Mouse (Mus musculus): ENCODE results near the gene Zfhx3. TPM values are rescaled to one million over a fixed set of nuclear protein-coding genes. Genes with fewer than 3 reads are reported as not detected.

The Zfhx3 gene
- polyA plus RNA-seq, 1 experiment from 2014 or later, result 15.7 TPM

- 75% methylated on average over 6 of the region's 6 CpGs for WGBS
- H3K4me2 ChIP-seq (ENCODE audit: low read length), result no peak overlapping the region
- H3K36me3 ChIP-seq (ENCODE audit: control insufficient read depth, insufficient read depth, low read length), result no peaks in the 10 kb centered on the region
- no peaks in the 10 kb centered on the region for H3K27me3 ChIP-seq (replicated peaks; ENCODE audit: control insufficient read depth, insufficient read depth, low read length)
- H3K9me3 ChIP-seq (ENCODE audit: control insufficient read depth, low read length), result no peaks in the 10 kb centered on the region
- no peak for ATAC-seq (replicated peaks; ENCODE audit: low FRiP score, low TSS enrichment, low read depth)
- H3K27ac ChIP-seq (ENCODE audit: low read depth), result no peak overlapping the region
- no peak overlapping the region for H3K9ac ChIP-seq (ENCODE audit: low read length)
- H3K4me1 ChIP-seq (replicated peaks; ENCODE audit: control insufficient read depth, insufficient read depth, low read length), result peaks cover 60% of the 10 kb centered on the region
- no peak for DNase-seq (ENCODE audit: low spot score)
- no peak overlapping the region for H3K4me3 ChIP-seq (ENCODE audit: low read depth, low read length)
These were observed 797.1 kb downstream of the Zfhx3 start for GRCm38 (mm10) chr8:108739517-108739916.

- no peak overlapping the region for H3K27ac ChIP-seq (ENCODE audit: low read depth)
- H3K4me2 ChIP-seq (ENCODE audit: low read length), result no peak overlapping the region
- no peak overlapping the region for H3K9ac ChIP-seq (ENCODE audit: low read length)
- peaks cover 51% of the 10 kb centered on the region for H3K4me1 ChIP-seq (replicated peaks; ENCODE audit: control insufficient read depth, insufficient read depth, low read length)
- no peak for DNase-seq (ENCODE audit: low spot score)
- no peak overlapping the region for H3K4me3 ChIP-seq (ENCODE audit: low read depth, low read length)
- H3K9me3 ChIP-seq (ENCODE audit: control insufficient read depth, low read length), result no peaks in the 10 kb centered on the region
- no peaks in the 10 kb centered on the region for H3K27me3 ChIP-seq (replicated peaks; ENCODE audit: control insufficient read depth, insufficient read depth, low read length)
- no peak for ATAC-seq (replicated peaks; ENCODE audit: low FRiP score, low TSS enrichment, low read depth)
- no peaks in the 10 kb centered on the region for H3K36me3 ChIP-seq (ENCODE audit: control insufficient read depth, insufficient read depth, low read length)
- WGBS, result 83% methylated on average over 13 of the region's 13 CpGs
These were observed 798.0 kb downstream of the Zfhx3 start for GRCm38 (mm10) chr8:108740443-108740842.

GRCm38 (mm10) chr8:108741651-108742050 lies 799.2 kb downstream of the Zfhx3 start:
- H3K9ac ChIP-seq (ENCODE audit: low read length), result no peak overlapping the region
- peaks cover 46% of the 10 kb centered on the region for H3K4me1 ChIP-seq (replicated peaks; ENCODE audit: control insufficient read depth, insufficient read depth, low read length)
- DNase-seq (ENCODE audit: low spot score), result no peak

GRCm38 (mm10) chr8:108742465-108742864 lies 800.0 kb downstream of the Zfhx3 start:
- DNase-seq (ENCODE audit: low spot score) (no peak), ATAC-seq (replicated peaks; ENCODE audit: low FRiP score, low TSS enrichment, low read depth) (no peak)
- H3K27me3 ChIP-seq (replicated peaks; ENCODE audit: control insufficient read depth, insufficient read depth, low read length), result no peaks in the 10 kb centered on the region
- WGBS, result 79% methylated on average over 10 of the region's 10 CpGs
- H3K4me1 ChIP-seq (replicated peaks; ENCODE audit: control insufficient read depth, insufficient read depth, low read length), result peaks cover 38% of the 10 kb centered on the region
- no peak overlapping the region for H3K4me2 ChIP-seq (ENCODE audit: low read length)
- H3K36me3 ChIP-seq (ENCODE audit: control insufficient read depth, insufficient read depth, low read length), result no peaks in the 10 kb centered on the region
- no peak overlapping the region for H3K4me3 ChIP-seq (ENCODE audit: low read depth, low read length)
- H3K27ac ChIP-seq (ENCODE audit: low read depth), result no peak overlapping the region
- no peak overlapping the region for H3K9ac ChIP-seq (ENCODE audit: low read length)
- H3K9me3 ChIP-seq (ENCODE audit: control insufficient read depth, low read length), result no peaks in the 10 kb centered on the region

More at GRCm38 (mm10) chr8:108741651-108742050, 799.2 kb downstream of the Zfhx3 start:
- WGBS, result 68% methylated on average over 4 of the region's 4 CpGs
- no peaks in the 10 kb centered on the region for H3K36me3 ChIP-seq (ENCODE audit: control insufficient read depth, insufficient read depth, low read length)
- H3K9me3 ChIP-seq (ENCODE audit: control insufficient read depth, low read length), result no peaks in the 10 kb centered on the region
- no peak for ATAC-seq (replicated peaks; ENCODE audit: low FRiP score, low TSS enrichment, low read depth)
- H3K4me3 ChIP-seq (ENCODE audit: low read depth, low read length), result no peak overlapping the region
- no peak overlapping the region for H3K27ac ChIP-seq (ENCODE audit: low read depth)
- H3K27me3 ChIP-seq (replicated peaks; ENCODE audit: control insufficient read depth, insufficient read depth, low read length), result no peaks in the 10 kb centered on the region
- H3K4me2 ChIP-seq (ENCODE audit: low read length), result no peak overlapping the region

GRCm38 (mm10) chr8:108743238-108743637 lies 800.8 kb downstream of the Zfhx3 start:
- ATAC-seq (replicated peaks; ENCODE audit: low FRiP score, low TSS enrichment, low read depth) (peak; percentile 30; the same call in 1 of the 2 replicates), DNase-seq (ENCODE audit: low spot score) (no peak)
- no peak overlapping the region for H3K9ac ChIP-seq (ENCODE audit: low read length)
- H3K4me3 ChIP-seq (ENCODE audit: low read depth, low read length), result no peak overlapping the region
- peaks cover 34% of the 10 kb centered on the region for H3K4me1 ChIP-seq (replicated peaks; ENCODE audit: control insufficient read depth, insufficient read depth, low read length)
- H3K9me3 ChIP-seq (ENCODE audit: control insufficient read depth, low read length), result no peaks in the 10 kb centered on the region
- no peak overlapping the region for H3K27ac ChIP-seq (ENCODE audit: low read depth)
- WGBS, result 48% methylated on average over 7 of the region's 7 CpGs
- no peaks in the 10 kb centered on the region for H3K27me3 ChIP-seq (replicated peaks; ENCODE audit: control insufficient read depth, insufficient read depth, low read length)
- no peak overlapping the region for H3K4me2 ChIP-seq (ENCODE audit: low read length)
- H3K36me3 ChIP-seq (ENCODE audit: control insufficient read depth, insufficient read depth, low read length), result no peaks in the 10 kb centered on the region

GRCm38 (mm10) chr8:108745551-108745950 lies 803.1 kb downstream of the Zfhx3 start:
- Histone ChIP-seq H3K27me3 (replicated peaks; ENCODE audit: control insufficient read depth, insufficient read depth, low read length) (no peaks in the 10 kb centered on the region), H3K4me3 (ENCODE audit: low read depth, low read length) (no peak overlapping the region), H3K4me2 (ENCODE audit: low read length) (no peak overlapping the region), H3K27ac (ENCODE audit: low read depth) (no peak overlapping the region), H3K9ac (ENCODE audit: low read length) (no peak overlapping the region), H3K36me3 (ENCODE audit: control insufficient read depth, insufficient read depth, low read length) (no peaks in the 10 kb centered on the region), H3K9me3 (ENCODE audit: control insufficient read depth, low read length) (no peaks in the 10 kb centered on the region), H3K4me1 (replicated peaks; ENCODE audit: control insufficient read depth, insufficient read depth, low read length) (peaks cover 50% of the 10 kb centered on the region)
- WGBS, result 91% methylated on average over 7 of the region's 7 CpGs
- DNase-seq (ENCODE audit: low spot score) (no peak), ATAC-seq (replicated peaks; ENCODE audit: low FRiP score, low TSS enrichment, low read depth) (no peak)

GRCm38 (mm10) chr8:108748095-108748494 lies 805.7 kb downstream of the Zfhx3 start:
- Histone ChIP-seq H3K4me3 (ENCODE audit: low read depth, low read length) (no peak overlapping the region), H3K9me3 (ENCODE audit: control insufficient read depth, low read length) (no peaks in the 10 kb centered on the region), H3K9ac (ENCODE audit: low read length) (no peak overlapping the region), H3K4me1 (replicated peaks; ENCODE audit: control insufficient read depth, insufficient read depth, low read length) (peaks cover 34% of the 10 kb centered on the region), H3K27ac (ENCODE audit: low read depth) (peak overlapping the region; percentile 13; the same call in 1 of the 2 replicates), H3K36me3 (ENCODE audit: control insufficient read depth, insufficient read depth, low read length) (no peaks in the 10 kb centered on the region), H3K4me2 (ENCODE audit: low read length) (no peak overlapping the region), H3K27me3 (replicated peaks; ENCODE audit: control insufficient read depth, insufficient read depth, low read length) (no peaks in the 10 kb centered on the region)
- 57% methylated on average over 11 of the region's 11 CpGs for WGBS
- DNase-seq (ENCODE audit: low spot score) (no peak), ATAC-seq (replicated peaks; ENCODE audit: low FRiP score, low TSS enrichment, low read depth) (no peak)

- Histone ChIP-seq H3K27ac (ENCODE audit: low read depth) (peak overlapping the region; percentile 27; the same call in 1 of the 2 replicates), H3K4me3 (ENCODE audit: low read depth, low read length) (no peak overlapping the region), H3K27me3 (replicated peaks; ENCODE audit: control insufficient read depth, insufficient read depth, low read length) (no peaks in the 10 kb centered on the region), H3K4me2 (ENCODE audit: low read length) (peak overlapping the region; percentile 20; the same call in 1 of the 2 replicates), H3K9me3 (ENCODE audit: control insufficient read depth, low read length) (no peaks in the 10 kb centered on the region), H3K36me3 (ENCODE audit: control insufficient read depth, insufficient read depth, low read length) (no peaks in the 10 kb centered on the region), H3K9ac (ENCODE audit: low read length) (no peak overlapping the region), H3K4me1 (replicated peaks; ENCODE audit: control insufficient read depth, insufficient read depth, low read length) (peaks cover 26% of the 10 kb centered on the region)
- no peak for DNase-seq (ENCODE audit: low spot score)
- WGBS, result 25% methylated on average over 6 of the region's 6 CpGs
- ATAC-seq (replicated peaks; ENCODE audit: low FRiP score, low TSS enrichment, low read depth), result no peak
These were observed 806.5 kb downstream of the Zfhx3 start for GRCm38 (mm10) chr8:108748851-108749376.

- 81% methylated on average over 9 of the region's 9 CpGs for WGBS
These were observed 808.4 kb downstream of the Zfhx3 start for GRCm38 (mm10) chr8:108750806-108751205.

More at GRCm38 (mm10) chr8:108750806-108751205, 808.4 kb downstream of the Zfhx3 start:
- ATAC-seq (replicated peaks; ENCODE audit: low FRiP score, low TSS enrichment, low read depth), result no peak
- Histone ChIP-seq H3K4me2 (ENCODE audit: low read length) (no peak overlapping the region), H3K9me3 (ENCODE audit: control insufficient read depth, low read length) (no peaks in the 10 kb centered on the region), H3K36me3 (ENCODE audit: control insufficient read depth, insufficient read depth, low read length) (no peaks in the 10 kb centered on the region), H3K9ac (ENCODE audit: low read length) (no peak overlapping the region), H3K27me3 (replicated peaks; ENCODE audit: control insufficient read depth, insufficient read depth, low read length) (no peaks in the 10 kb centered on the region), H3K27ac (ENCODE audit: low read depth) (no peak overlapping the region), H3K4me1 (replicated peaks; ENCODE audit: control insufficient read depth, insufficient read depth, low read length) (peaks cover 24% of the 10 kb centered on the region), H3K4me3 (ENCODE audit: low read depth, low read length) (no peak overlapping the region)
- no peak for DNase-seq (ENCODE audit: low spot score)
